Mouse (Mus musculus) liver, postnatal 0 days (tissue): ENCODE results near the gene Mybphl.

Source experiments
- CTCF ChIP-seq: sonication (generic); IDR thresholded peaks from 2 replicates; pipeline ENCODE4 v1.5.1; 2016; ENCODE audit warnings: antibody characterized with exemption, low read depth
- EP300 ChIP-seq: IDR thresholded peaks from 2 replicates; pipeline ENCODE4 v1.6.1; 2016; ENCODE audit warnings: antibody characterized with exemption, low read depth, mild to moderate bottlenecking

DNA sequence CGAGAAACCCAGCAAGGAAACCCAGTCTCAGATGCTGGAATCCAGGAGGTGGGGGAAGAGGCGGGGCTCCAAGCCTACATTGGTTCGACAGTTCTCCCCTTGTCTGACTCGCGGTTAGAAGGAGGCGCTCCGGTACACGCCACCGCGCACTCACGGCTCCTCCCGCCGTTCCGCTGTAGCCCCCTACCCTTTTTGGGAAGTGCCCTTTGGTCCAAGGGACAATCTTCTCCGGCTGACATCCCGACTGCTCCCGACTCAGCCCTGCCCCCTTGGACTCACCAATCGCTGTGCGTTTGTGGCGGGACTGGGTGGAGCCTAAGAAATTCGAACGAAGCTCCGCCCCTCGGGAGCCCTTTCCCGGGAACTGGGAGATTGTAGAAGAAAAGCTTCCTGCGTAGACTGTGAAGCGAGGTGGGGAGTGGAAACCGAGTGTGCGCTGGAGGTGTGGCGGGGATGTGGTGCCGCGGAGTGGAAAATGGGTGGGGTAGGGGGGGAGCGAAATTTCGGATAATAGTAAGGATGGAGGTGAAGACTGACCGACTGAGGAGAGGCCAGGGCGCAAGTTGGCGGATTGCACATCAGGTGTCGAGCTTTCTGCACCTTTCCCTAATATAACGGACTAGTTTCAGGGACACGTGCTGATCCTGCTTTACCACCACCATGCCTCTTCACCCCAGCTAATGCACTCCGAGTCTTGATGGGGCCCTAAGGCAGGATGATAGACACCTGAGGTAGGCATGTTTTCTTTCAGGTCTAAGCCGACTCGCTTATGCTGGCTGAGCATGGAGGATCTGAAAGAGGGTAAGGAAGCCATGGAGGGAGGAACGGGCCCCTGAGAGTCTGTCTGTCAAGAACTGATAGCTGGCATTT, 19.0 kb downstream of the Mybphl start, which contains the start of gene Psrc1:
- TF ChIP-seq CTCF: no peak
- no peak for TF ChIP-seq EP300
